Mouse (Mus musculus) G1E (cell line): ENCODE data around the gene Hoxd9. TPM values are rescaled to one million over a fixed set of nuclear protein-coding genes. Genes with fewer than 3 reads are reported as not detected.
A peak's percentile ranks its signal among the peaks of the same experiment; 100 is the strongest.

ENCODE experiments used
- ATAC-seq: 2 replicates; pipeline ENCODE4 v1.8.0; 2016; ENCODE audit warnings: mild to moderate bottlenecking; ENCODE audit not compliant: insufficient number of reproducible peaks, poor library complexity, low FRiP score, severe bottlenecking; ENCODE audit errors: extremely low read depth
- DNase-seq: peaks from one replicate; pipeline ENCODE4 v3.0.0; 2012; ENCODE audit warnings: low spot score
- H3K27me3 ChIP-seq: 2 replicates; pipeline ENCODE4 v1.6.1; 2012; ENCODE audit warnings: mild to moderate bottlenecking, low read length, inconsistent platforms; ENCODE audit not compliant: insufficient read depth
- H3K36me3 ChIP-seq: replicated peaks from 2 replicates; pipeline ENCODE3; 2012; ENCODE audit warnings: mild to moderate bottlenecking, inconsistent platforms
- H3K4me1 ChIP-seq: 2 replicates; pipeline ENCODE4 v1.6.1; 2012; ENCODE audit warnings: low read depth, low read length, inconsistent platforms, mixed read lengths; ENCODE audit not compliant: insufficient read depth
- H3K4me3 ChIP-seq: 2 replicates; pipeline ENCODE4 v1.5.1; 2012; ENCODE audit warnings: low read depth, mild to moderate bottlenecking, inconsistent platforms, low read length, moderate library complexity, mixed read lengths
- H3K9me3 ChIP-seq: replicated peaks from 2 replicates; pipeline ENCODE4 v1.6.1; 2012; ENCODE audit warnings: inconsistent platforms
- CTCF ChIP-seq: IDR thresholded peaks from 2 replicates; pipeline ENCODE4 v1.5.1; 2012; ENCODE audit warnings: low read depth, low read length, inconsistent platforms, mixed read lengths
- GATA1 ChIP-seq: IDR thresholded peaks from 2 replicates; pipeline ENCODE4 v1.6.1; 2012; ENCODE audit warnings: borderline replicate concordance, low read length, inconsistent platforms, mixed read lengths
- GATA2 ChIP-seq: IDR thresholded peaks from 2 replicates; pipeline ENCODE4 v1.6.1; 2012; ENCODE audit warnings: low read depth, low read length, inconsistent platforms, borderline replicate concordance
- POLR2AphosphoS5 ChIP-seq: IDR thresholded peaks from 2 replicates; pipeline ENCODE4 v1.6.1; 2012; ENCODE audit warnings: low read depth, low read length, inconsistent platforms; ENCODE audit not compliant: insufficient replicate concordance
- TAL1 ChIP-seq: conservative IDR thresholded peaks from 2 replicates; pipeline ENCODE4 v1.6.1; 2012; ENCODE audit warnings: low read depth, low read length, inconsistent platforms, mixed read lengths
- polyA plus RNA-seq: library from polyadenylated mRNA; stranded (reverse); fragments of >175 nt; gene quantifications from 2 replicates; pipeline ENCODE4 v1.2.3, GENCODE M21; 2012
- total RNA-seq, 2 experiments: library from RNA; stranded (forward) in 1 of 2; stranded (reverse) in 1 of 2; fragments of 200-1000 nt in 1 of 2; fragments of >200 nt in 1 of 2; fragmentation: Nextera tagmentation in 1 of 2; gene quantifications; 2 replicates each; pipeline ENCODE4 v1.2.3; 2014 to 2017

The Hoxd9 gene
- total and polyA plus RNA-seq, 3 experiments: not detected

DNA sequence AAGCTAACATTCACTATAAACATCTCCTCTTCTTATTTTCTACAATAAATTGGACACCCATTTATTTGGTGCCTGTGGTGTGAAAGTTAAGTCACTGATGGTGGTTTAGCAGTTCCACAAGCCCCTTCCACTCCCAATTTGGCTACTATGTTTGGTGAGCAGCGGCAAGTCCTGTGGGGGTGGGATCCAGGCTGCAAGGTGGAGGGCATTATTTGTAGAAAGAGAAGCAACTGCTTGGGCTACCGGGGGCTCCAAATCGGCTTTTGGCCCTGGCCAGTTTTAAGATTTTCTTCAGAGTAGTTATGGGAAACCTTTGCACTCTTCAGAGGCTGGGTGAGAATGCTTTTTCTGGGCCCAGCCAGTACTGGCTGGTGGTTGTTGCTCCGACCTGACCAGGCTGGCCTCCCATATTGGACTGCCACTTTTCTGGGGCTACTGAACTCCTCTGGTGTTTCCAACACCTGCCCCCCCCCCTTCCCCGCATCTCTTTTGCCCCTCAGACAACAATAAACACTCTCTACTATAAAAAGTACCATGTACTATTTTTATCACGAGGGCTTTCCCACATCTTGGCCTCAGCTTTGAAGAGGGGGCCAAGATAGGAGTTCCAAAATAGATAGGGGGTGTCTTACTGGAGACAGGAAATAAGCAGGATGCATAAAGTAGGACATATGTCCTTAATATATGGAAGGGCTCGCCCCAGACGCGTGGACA, 34.4 kb downstream of the Hoxd9 start:
- Histone ChIP-seq H3K9me3 (no peaks in the 10 kb centered on the region), H3K4me1 (peaks cover 7% of the 10 kb centered on the region), H3K36me3 (peaks cover 2% of the 10 kb centered on the region), H3K27me3 (peaks cover 56% of the 10 kb centered on the region), H3K4me3 (no peak overlapping the region)
- TF ChIP-seq CTCF: no peak
- TF ChIP-seq TAL1: no peak
- TF ChIP-seq POLR2AphosphoS5: no peak
- no peak for TF ChIP-seq GATA2
- no peak for TF ChIP-seq GATA1
- ATAC-seq (no peak), DNase-seq (no peak)

DNA sequence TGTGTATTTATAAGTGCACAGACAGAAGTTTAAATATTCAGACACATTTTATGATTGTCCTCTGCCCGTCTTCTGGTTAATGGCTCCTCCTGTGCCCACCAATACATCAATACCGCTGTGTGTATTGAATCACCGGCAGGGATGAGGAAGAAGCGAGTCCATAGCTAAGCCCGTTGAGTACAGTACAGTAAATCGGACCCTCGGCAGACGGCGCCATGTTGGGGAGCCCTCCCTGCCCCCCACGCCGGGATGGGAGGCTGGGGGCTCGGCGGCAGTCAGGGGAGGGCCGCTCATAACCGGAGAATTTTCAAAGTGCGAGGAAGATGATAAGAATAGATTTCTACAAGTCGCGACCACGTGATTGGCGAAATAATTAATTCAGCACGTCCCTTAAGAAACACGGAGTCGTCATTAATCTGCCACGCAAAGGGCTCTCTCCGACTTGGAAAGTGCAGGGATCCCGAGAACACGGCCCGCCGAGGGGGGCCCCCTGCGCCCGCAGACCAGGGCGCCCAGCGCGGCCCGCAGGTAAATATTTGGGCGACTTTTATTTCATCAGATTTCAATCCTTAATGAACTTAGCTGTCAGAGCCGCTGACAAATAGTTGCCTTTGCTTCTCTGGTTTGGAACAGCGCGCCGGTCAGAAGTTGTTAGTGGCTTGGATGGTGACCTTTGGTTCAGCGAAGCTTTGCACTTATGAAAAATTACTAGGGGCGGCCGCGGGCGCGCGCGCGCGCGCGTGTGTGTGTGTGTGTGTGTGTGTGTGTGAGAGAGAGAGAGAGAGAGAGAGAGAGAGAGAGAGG, 35.2 kb downstream of the Hoxd9 start:
- TF ChIP-seq GATA1: no peak
- TF ChIP-seq TAL1: no peak
- TF ChIP-seq GATA2: no peak
- TF ChIP-seq POLR2AphosphoS5: no peak
- no peak for TF ChIP-seq CTCF
- Histone ChIP-seq H3K27me3 (peaks cover 60% of the 10 kb centered on the region), H3K9me3 (no peaks in the 10 kb centered on the region), H3K4me3 (no peak overlapping the region; the same call in 1 of the 2 replicates), H3K4me1 (peaks cover 7% of the 10 kb centered on the region), H3K36me3 (no peaks in the 10 kb centered on the region)
- no peak for ATAC-seq
- no peak for DNase-seq

DNA sequence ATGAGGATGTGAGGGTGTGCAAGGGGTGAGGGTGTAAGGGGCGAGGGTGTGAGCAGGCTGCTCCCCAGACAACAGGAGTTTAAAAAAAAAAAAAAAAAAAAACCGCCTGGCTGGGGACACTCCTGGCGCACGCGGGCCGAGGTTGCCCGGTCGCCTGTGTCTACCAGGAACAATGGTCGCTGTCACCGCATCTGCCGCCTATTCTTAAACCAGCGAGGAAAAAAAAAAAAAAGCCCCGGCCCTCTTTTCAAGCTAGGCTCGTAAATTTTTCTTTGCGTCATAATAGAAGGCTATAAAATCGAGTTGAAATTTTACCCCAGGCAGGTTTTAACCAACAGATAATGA, 35.8 kb downstream of the Hoxd9 start:
- Histone ChIP-seq H3K9me3 (no peaks in the 10 kb centered on the region), H3K4me3 (no peak overlapping the region; the same call in 1 of the 2 replicates), H3K36me3 (no peaks in the 10 kb centered on the region), H3K27me3 (peaks cover 64% of the 10 kb centered on the region), H3K4me1 (peaks cover 7% of the 10 kb centered on the region)
- ATAC-seq (no peak), DNase-seq (peak; percentile 30)
- no peak for TF ChIP-seq POLR2AphosphoS5
- TF ChIP-seq TAL1: no peak
- TF ChIP-seq GATA1: no peak

DNA sequence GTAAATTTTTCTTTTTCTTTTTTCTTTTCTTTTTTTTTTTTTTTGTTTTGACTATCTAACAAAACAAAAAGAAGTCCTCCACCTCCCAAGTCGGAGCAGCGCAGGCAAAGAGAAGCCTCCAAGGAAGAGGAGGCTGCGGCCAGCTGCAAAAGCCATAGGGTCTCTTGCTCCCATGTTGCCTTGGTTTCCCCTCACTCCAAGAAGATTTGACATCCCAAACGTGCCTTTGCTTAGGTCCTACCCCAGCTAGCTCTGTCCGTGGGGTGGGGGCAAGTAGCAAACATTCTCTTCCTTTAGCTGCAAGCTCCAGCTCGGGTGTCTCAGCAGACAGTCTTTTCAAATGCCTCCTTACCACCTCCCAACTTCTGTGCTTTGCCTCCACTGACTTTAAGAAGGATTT, 36.2 kb downstream of the Hoxd9 start:
- H3K9me3 ChIP-seq: no peaks in the 10 kb centered on the region
- peaks cover 67% of the 10 kb centered on the region for H3K27me3 ChIP-seq
- TF ChIP-seq TAL1: no peak
- TF ChIP-seq CTCF: no peak
- TF ChIP-seq GATA1: no peak
- no peak for TF ChIP-seq GATA2
- TF ChIP-seq POLR2AphosphoS5: no peak
- ATAC-seq: no peak
- peaks cover 9% of the 10 kb centered on the region for H3K4me1 ChIP-seq
- H3K4me3 ChIP-seq: no peak overlapping the region
- H3K36me3 ChIP-seq: no peaks in the 10 kb centered on the region
- DNase-seq: no peak

DNA sequence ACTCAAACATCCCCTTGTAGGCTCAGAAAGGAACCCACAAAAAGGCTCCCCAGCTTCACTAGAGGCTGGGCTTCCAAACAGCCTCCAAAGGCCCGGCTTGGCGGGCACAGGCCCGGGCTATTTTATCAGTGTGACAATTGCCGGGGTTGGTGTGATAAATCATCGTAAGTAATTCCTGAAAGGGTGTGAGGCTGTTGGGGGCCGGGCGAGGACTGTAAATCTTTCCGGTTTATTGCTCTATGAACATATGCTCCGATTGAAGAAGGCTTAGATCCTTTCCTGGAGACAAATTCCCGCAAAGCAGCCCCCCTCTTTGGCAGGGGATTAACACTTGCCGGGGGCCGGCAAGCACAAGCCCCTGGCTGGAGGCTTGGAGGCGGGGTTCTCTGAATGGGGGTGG, 36.9 kb downstream of the Hoxd9 start:
- DNase-seq: no peak
- H3K4me3 ChIP-seq: no peak overlapping the region
- H3K4me1 ChIP-seq: peaks cover 9% of the 10 kb centered on the region
- H3K36me3 ChIP-seq: no peaks in the 10 kb centered on the region
- ATAC-seq: no peak
- no peak for TF ChIP-seq POLR2AphosphoS5
- no peak for TF ChIP-seq CTCF
- no peak for TF ChIP-seq GATA1
- no peak for TF ChIP-seq GATA2
- no peak for TF ChIP-seq TAL1
- H3K9me3 ChIP-seq: no peaks in the 10 kb centered on the region
- H3K27me3 ChIP-seq: peaks cover 74% of the 10 kb centered on the region

DNA sequence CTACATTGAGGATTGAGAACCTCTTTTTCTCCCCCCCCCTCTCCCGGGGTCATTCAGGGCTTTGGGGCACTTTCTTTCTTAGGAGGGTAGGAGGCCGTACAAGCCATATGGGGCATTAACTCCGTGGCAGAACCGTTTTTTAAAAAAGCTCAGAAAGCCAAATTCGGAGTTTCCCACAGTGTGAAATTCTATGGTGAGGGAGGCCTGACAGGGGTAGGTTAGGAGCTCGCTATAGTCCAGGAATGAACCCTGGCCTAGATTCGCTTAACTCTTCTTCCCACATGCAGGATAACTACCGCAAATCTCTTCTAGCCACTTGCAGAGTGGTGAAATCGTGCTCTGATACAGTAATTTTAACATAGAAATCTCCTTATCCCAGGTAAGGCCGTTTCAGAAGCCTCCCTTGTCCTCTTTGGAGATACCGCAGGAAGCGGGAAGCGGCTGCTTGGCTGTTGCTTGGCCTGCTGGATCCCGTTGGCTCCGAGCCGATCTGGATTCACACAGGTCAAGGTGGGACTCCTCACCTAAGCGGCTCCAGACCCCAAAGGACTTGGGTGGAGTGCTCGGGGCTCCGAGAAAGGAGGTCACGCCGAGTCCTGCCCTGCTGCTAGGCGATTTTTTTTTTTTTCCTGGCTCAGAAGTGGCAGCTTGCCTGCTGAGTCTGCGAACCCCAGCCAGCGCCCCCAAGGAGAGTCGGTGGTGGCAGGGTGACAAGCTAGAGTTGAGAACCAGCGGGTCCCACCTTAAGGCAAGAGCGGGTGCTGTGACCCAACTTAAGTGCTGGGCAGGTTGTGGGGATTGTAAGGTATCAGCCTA, 37.7 kb downstream of the Hoxd9 start:
- DNase-seq: no peak
- Histone ChIP-seq H3K4me3 (no peak overlapping the region), H3K27me3 (peaks cover 81% of the 10 kb centered on the region), H3K36me3 (no peaks in the 10 kb centered on the region), H3K9me3 (no peaks in the 10 kb centered on the region), H3K4me1 (peaks cover 9% of the 10 kb centered on the region)
- no peak for TF ChIP-seq GATA1
- no peak for TF ChIP-seq CTCF
- no peak for TF ChIP-seq TAL1
- ATAC-seq: no peak
